Mouse (Mus musculus): ENCODE data around the gene Gsdma2. TPM values are rescaled to one million over a fixed set of nuclear protein-coding genes. Genes with fewer than 3 reads are reported as not detected.
"Not testable (repeated sequence)": the region's sequence is repeated elsewhere in the genome, so short reads cannot be mapped to it uniquely, and the experiment has no call there.

The Gsdma2 gene
- polyA plus RNA-seq, 1 experiment from 2014 or later = not detected

DNA sequence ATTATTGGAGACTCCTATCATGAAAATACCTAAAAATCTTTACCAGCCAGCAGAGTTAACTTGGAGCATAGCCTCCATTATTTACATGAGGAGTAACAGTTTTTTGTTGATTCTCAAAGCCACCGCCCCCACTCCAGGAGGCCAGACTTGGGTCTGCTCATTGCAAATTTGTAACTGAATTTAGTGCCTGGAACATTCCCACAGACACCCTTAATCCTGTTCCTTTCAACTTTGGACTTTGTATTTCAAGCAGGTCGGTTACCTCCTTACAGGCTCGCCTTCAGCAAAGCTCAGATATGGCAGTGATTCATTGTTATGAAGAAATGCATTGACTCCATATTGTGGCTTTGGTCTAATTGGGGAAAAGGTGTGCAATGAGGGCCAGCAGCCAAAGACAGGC is 1.8 kb upstream of the Gsdma2 start:
- no peaks in the 10 kb centered on the region for H3K4me1 ChIP-seq (ENCODE audit: control insufficient read depth, insufficient read depth, low read length)
- no peak overlapping the region for H3K27ac ChIP-seq (ENCODE audit: low read depth, low read length)
- WGBS = 79% methylated on average over 3 of the region's 3 CpGs
- DNase-seq (ENCODE audit: low spot score) = no peak
- no peaks in the 10 kb centered on the region for H3K27me3 ChIP-seq (replicated peaks; ENCODE audit: control insufficient read depth, insufficient read depth, low read length)
- ATAC-seq = no peak
- H3K4me3 ChIP-seq (ENCODE audit: low read depth, low read length) = no peak overlapping the region
- no peak overlapping the region for H3K9ac ChIP-seq (ENCODE audit: low read length)
- no peaks in the 10 kb centered on the region for H3K9me3 ChIP-seq (replicated peaks; ENCODE audit: control insufficient read depth, low read length)
- H3K4me2 ChIP-seq (ENCODE audit: low read length) = no peak overlapping the region
- H3K36me3 ChIP-seq (ENCODE audit: control insufficient read depth, insufficient read depth, low read length) = no peaks in the 10 kb centered on the region

DNA sequence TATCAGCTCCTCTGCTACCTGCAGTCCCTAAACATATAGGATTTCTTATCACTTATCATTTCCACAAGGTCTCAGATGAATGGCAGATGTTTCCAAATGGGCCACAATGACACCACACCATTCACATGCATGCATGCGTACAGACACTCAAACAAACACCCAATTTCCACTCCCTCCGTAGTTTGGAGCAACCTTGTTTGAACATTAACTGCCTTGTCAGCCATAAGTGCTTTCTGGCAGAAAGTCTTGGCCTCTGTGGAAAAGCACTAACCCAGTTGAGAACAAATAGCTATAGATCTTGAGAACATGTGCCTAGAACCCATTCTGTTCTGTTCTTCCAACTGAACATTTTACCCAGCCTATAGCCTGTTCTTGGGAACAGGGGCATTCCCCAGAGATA is 613 bp upstream of the Gsdma2 start:
- Histone ChIP-seq H3K27ac (ENCODE audit: low read depth, low read length) (no peak overlapping the region), H3K4me2 (ENCODE audit: low read length) (no peak overlapping the region), H3K36me3 (ENCODE audit: control insufficient read depth, insufficient read depth, low read length) (no peaks in the 10 kb centered on the region), H3K9ac (ENCODE audit: low read length) (no peak overlapping the region), H3K9me3 (replicated peaks; ENCODE audit: control insufficient read depth, low read length) (no peaks in the 10 kb centered on the region), H3K27me3 (replicated peaks; ENCODE audit: control insufficient read depth, insufficient read depth, low read length) (no peaks in the 10 kb centered on the region), H3K4me3 (ENCODE audit: low read depth, low read length) (no peak overlapping the region), H3K4me1 (ENCODE audit: control insufficient read depth, insufficient read depth, low read length) (no peaks in the 10 kb centered on the region)
- ATAC-seq (no peak), DNase-seq (ENCODE audit: low spot score) (no peak)
- WGBS = 85% methylated on average over 2 of the region's 2 CpGs

DNA sequence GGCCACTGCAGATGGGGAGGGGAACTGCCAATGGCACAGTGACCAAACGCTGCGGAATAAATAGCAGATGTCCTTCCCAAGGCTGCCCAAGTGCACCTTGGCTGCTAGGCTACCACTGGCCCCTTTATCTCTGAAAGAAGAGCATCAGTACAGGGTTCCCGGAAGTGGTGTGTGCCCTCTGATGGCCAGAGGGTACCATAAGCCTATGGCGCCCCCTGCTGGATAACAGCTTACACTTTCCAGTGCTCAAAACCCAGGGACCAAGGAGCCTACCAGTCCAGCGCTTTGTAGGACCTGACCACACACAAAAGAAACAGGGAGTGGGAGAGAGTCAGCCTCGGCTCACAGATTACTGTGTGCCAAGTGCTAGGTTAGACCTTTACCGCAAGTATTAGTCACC is 8.5 kb downstream of the Gsdma2 start:
- peak; percentile 47 for DNase-seq (ENCODE audit: low spot score)
- 10% methylated on average over 6 of the region's 7 CpGs for WGBS

GRCm38 (mm10) chr11:98660517-98660916 is 14.0 kb downstream of the Gsdma2 start:
- no peaks in the 10 kb centered on the region for H3K4me1 ChIP-seq (ENCODE audit: control insufficient read depth, insufficient read depth, low read length)
- no peaks in the 10 kb centered on the region for H3K36me3 ChIP-seq (ENCODE audit: control insufficient read depth, insufficient read depth, low read length)
- no peak overlapping the region for H3K4me3 ChIP-seq (ENCODE audit: low read depth, low read length)
- H3K9ac ChIP-seq (ENCODE audit: low read length) = 0 out of 2 replicates have a peak overlapping the region, but pooled peaks have one; percentile 17
- H3K27me3 ChIP-seq (replicated peaks; ENCODE audit: control insufficient read depth, insufficient read depth, low read length) = no peaks in the 10 kb centered on the region
- H3K9me3 ChIP-seq (replicated peaks; ENCODE audit: control insufficient read depth, low read length) = no peaks in the 10 kb centered on the region
- H3K27ac ChIP-seq (ENCODE audit: low read depth, low read length) = no peak overlapping the region
- 0 out of 2 replicates have a peak overlapping the region, but pooled peaks have one; percentile 16 for H3K4me2 ChIP-seq (ENCODE audit: low read length)
- DNase-seq (ENCODE audit: low spot score) (peak; percentile 85), ATAC-seq (peak; percentile 29; the same call in 1 of the 2 replicates)
- WGBS = 11% methylated on average over 6 of the region's 6 CpGs

More for the DNA sequence above, 8.5 kb downstream of the Gsdma2 start:
- ATAC-seq; H3K9ac ChIP-seq (ENCODE audit: low read length); H3K4me1 ChIP-seq (ENCODE audit: control insufficient read depth, insufficient read depth, low read length); H3K4me3 ChIP-seq (ENCODE audit: low read depth, low read length); H3K36me3 ChIP-seq (ENCODE audit: control insufficient read depth, insufficient read depth, low read length); H3K27ac ChIP-seq (ENCODE audit: low read depth, low read length); H3K27me3 ChIP-seq (replicated peaks; ENCODE audit: control insufficient read depth, insufficient read depth, low read length); H3K9me3 ChIP-seq (replicated peaks; ENCODE audit: control insufficient read depth, low read length); H3K4me2 ChIP-seq (ENCODE audit: low read length): not testable (repeated sequence)

GRCm38 (mm10) chr11:98664091-98664490 is 17.5 kb downstream of the Gsdma2 start, which contains the start of gene Gsdma:
Gsdma (plus strand) TSS chr11:98664351.
- Histone ChIP-seq H3K9ac (ENCODE audit: low read length) (no peak within 1 kb of the TSS), H3K27me3 (replicated peaks; ENCODE audit: control insufficient read depth, insufficient read depth, low read length) (no peaks in the 10 kb centered on the region), H3K4me1 (ENCODE audit: control insufficient read depth, insufficient read depth, low read length) (no peaks in the 10 kb centered on the region), H3K36me3 (ENCODE audit: control insufficient read depth, insufficient read depth, low read length) (no peaks in the 10 kb centered on the region), H3K9me3 (replicated peaks; ENCODE audit: control insufficient read depth, low read length) (no peaks in the 10 kb centered on the region), H3K4me2 (ENCODE audit: low read length) (no peak within 1 kb of the TSS), H3K27ac (ENCODE audit: low read depth, low read length) (no peak within 1 kb of the TSS), H3K4me3 (ENCODE audit: low read depth, low read length) (no peak within 1 kb of the TSS)
- ATAC-seq (no peak), DNase-seq (ENCODE audit: low spot score) (no peak)
- WGBS = 31% methylated on average over 4 of the region's 4 CpGs

- Histone ChIP-seq H3K4me3 (ENCODE audit: low read depth, low read length) (no peak overlapping the region), H3K4me2 (ENCODE audit: low read length) (no peak overlapping the region), H3K36me3 (ENCODE audit: control insufficient read depth, insufficient read depth, low read length) (no peaks in the 10 kb centered on the region), H3K9ac (ENCODE audit: low read length) (no peak overlapping the region), H3K9me3 (replicated peaks; ENCODE audit: control insufficient read depth, low read length) (no peaks in the 10 kb centered on the region), H3K27ac (ENCODE audit: low read depth, low read length) (no peak overlapping the region), H3K27me3 (replicated peaks; ENCODE audit: control insufficient read depth, insufficient read depth, low read length) (no peaks in the 10 kb centered on the region), H3K4me1 (ENCODE audit: control insufficient read depth, insufficient read depth, low read length) (no peaks in the 10 kb centered on the region)
- no peak for DNase-seq (ENCODE audit: low spot score)
- 78% methylated on average over 2 of the region's 2 CpGs for WGBS
- ATAC-seq = no peak
These were observed 22.4 kb downstream of the Gsdma2 start for GRCm38 (mm10) chr11:98668984-98669383.

- ATAC-seq (no peak), DNase-seq (ENCODE audit: low spot score) (no peak)
These were observed 24.8 kb downstream of the Gsdma2 start for GRCm38 (mm10) chr11:98671284-98671815.

GRCm38 (mm10) chr11:98671857-98672256 is 25.3 kb downstream of the Gsdma2 start:
- H3K36me3 ChIP-seq (ENCODE audit: control insufficient read depth, insufficient read depth, low read length) = no peaks in the 10 kb centered on the region
- no peak overlapping the region for H3K4me2 ChIP-seq (ENCODE audit: low read length)
- no peak overlapping the region for H3K27ac ChIP-seq (ENCODE audit: low read depth, low read length)
- ATAC-seq (no peak), DNase-seq (ENCODE audit: low spot score) (no peak)
- no peaks in the 10 kb centered on the region for H3K9me3 ChIP-seq (replicated peaks; ENCODE audit: control insufficient read depth, low read length)
- no peaks in the 10 kb centered on the region for H3K4me1 ChIP-seq (ENCODE audit: control insufficient read depth, insufficient read depth, low read length)
- H3K9ac ChIP-seq (ENCODE audit: low read length) = no peak overlapping the region
- WGBS = 65% methylated on average over 5 of the region's 5 CpGs
- no peaks in the 10 kb centered on the region for H3K27me3 ChIP-seq (replicated peaks; ENCODE audit: control insufficient read depth, insufficient read depth, low read length)
- H3K4me3 ChIP-seq (ENCODE audit: low read depth, low read length) = no peak overlapping the region

More at GRCm38 (mm10) chr11:98671284-98671815, 24.8 kb downstream of the Gsdma2 start:
- H3K4me2 ChIP-seq (ENCODE audit: low read length) = no peak overlapping the region
- H3K4me1 ChIP-seq (ENCODE audit: control insufficient read depth, insufficient read depth, low read length) = no peaks in the 10 kb centered on the region
- no peaks in the 10 kb centered on the region for H3K36me3 ChIP-seq (ENCODE audit: control insufficient read depth, insufficient read depth, low read length)
- H3K27ac ChIP-seq (ENCODE audit: low read depth, low read length) = no peak overlapping the region
- H3K27me3 ChIP-seq (replicated peaks; ENCODE audit: control insufficient read depth, insufficient read depth, low read length) = no peaks in the 10 kb centered on the region
- no peak overlapping the region for H3K4me3 ChIP-seq (ENCODE audit: low read depth, low read length)
- no peak overlapping the region for H3K9ac ChIP-seq (ENCODE audit: low read length)
- WGBS = 87% methylated on average over 3 of the region's 3 CpGs
- no peaks in the 10 kb centered on the region for H3K9me3 ChIP-seq (replicated peaks; ENCODE audit: control insufficient read depth, low read length)

- WGBS = 88% methylated on average over 5 of the region's 5 CpGs
- no peak for DNase-seq (ENCODE audit: low spot score)
- H3K27me3 ChIP-seq (replicated peaks; ENCODE audit: control insufficient read depth, insufficient read depth, low read length) = no peaks in the 10 kb centered on the region
These were observed 25.9 kb downstream of the Gsdma2 start for GRCm38 (mm10) chr11:98672482-98672881.

More at GRCm38 (mm10) chr11:98672482-98672881, 25.9 kb downstream of the Gsdma2 start:
- ATAC-seq = no peak
- H3K4me2 ChIP-seq (ENCODE audit: low read length) = no peak overlapping the region
- H3K4me1 ChIP-seq (ENCODE audit: control insufficient read depth, insufficient read depth, low read length) = no peaks in the 10 kb centered on the region
- H3K27ac ChIP-seq (ENCODE audit: low read depth, low read length) = no peak overlapping the region
- no peaks in the 10 kb centered on the region for H3K9me3 ChIP-seq (replicated peaks; ENCODE audit: control insufficient read depth, low read length)
- no peak overlapping the region for H3K9ac ChIP-seq (ENCODE audit: low read length)
- H3K36me3 ChIP-seq (ENCODE audit: control insufficient read depth, insufficient read depth, low read length) = no peaks in the 10 kb centered on the region
- H3K4me3 ChIP-seq (ENCODE audit: low read depth, low read length) = no peak overlapping the region

Measured in forebrain, embryonic 14.5 days (tissue).